Mouse (Mus musculus) neural tube, embryonic 11.5 days (tissue): ENCODE data around the gene Npnt. TPM values are rescaled to one million over a fixed set of nuclear protein-coding genes. Genes with fewer than 3 reads are reported as not detected.

ENCODE experiments used
- ATAC-seq: fragments of 200-750 bp; cut with Nextera tagmentation; 2 replicates; pipeline ENCODE4 v1.8.0; 2017; ENCODE audit warnings: moderate number of reproducible peaks, mild to moderate bottlenecking, moderate TSS enrichment, moderate library complexity; ENCODE audit not compliant: insufficient read depth, low FRiP score, low TSS enrichment
- DNase-seq: peaks from one replicate; pipeline ENCODE4 v3.0.0-alpha.2; 2015; ENCODE audit warnings: low spot score
- H3K27ac ChIP-seq: fragments of 300-500 bp; sonication (generic); 2 replicates; pipeline ENCODE4 v1.5.1; 2014; ENCODE audit warnings: low read depth, mild to moderate bottlenecking, low read length
- H3K27me3 ChIP-seq: fragments of 300-500 bp; sonication (generic); 2 replicates; pipeline ENCODE4 v1.6.1; 2014; ENCODE audit warnings: mild to moderate bottlenecking, low read length, mixed read lengths; ENCODE audit not compliant: control insufficient read depth, insufficient read depth
- H3K36me3 ChIP-seq: fragments of 300-500 bp; sonication (generic); 2 replicates; pipeline ENCODE4 v1.6.1; 2014; ENCODE audit warnings: mild to moderate bottlenecking, low read length, moderate library complexity, mixed read lengths; ENCODE audit not compliant: control insufficient read depth, insufficient read depth
- H3K4me1 ChIP-seq: fragments of 300-500 bp; sonication (generic); 2 replicates; pipeline ENCODE4 v1.6.1; 2014; ENCODE audit warnings: low read length, mixed read lengths; ENCODE audit not compliant: control insufficient read depth, insufficient read depth
- H3K4me2 ChIP-seq: fragments of 300-500 bp; sonication (generic); 2 replicates; pipeline ENCODE4 v1.6.1; 2014; ENCODE audit warnings: low read depth, mild to moderate bottlenecking, moderate library complexity
- H3K4me3 ChIP-seq: fragments of 300-500 bp; sonication (generic); 2 replicates; pipeline ENCODE4 v1.5.1; 2014; ENCODE audit warnings: low read depth, low read length
- H3K9ac ChIP-seq: fragments of 300-500 bp; sonication (generic); 2 replicates; pipeline ENCODE4 v1.6.1; 2014; ENCODE audit warnings: mild to moderate bottlenecking, low read length
- H3K9me3 ChIP-seq: fragments of 300-500 bp; sonication (generic); 2 replicates; pipeline ENCODE4 v1.6.1; 2016; ENCODE audit warnings: low read length; ENCODE audit not compliant: control insufficient read depth
- WGBS: fragments of 180-500 bp; shearing (Covaris S2); extraction: QIAGEN DNeasy Blood & Tissue Kit; methylation state at CpG from one replicate; pipeline ENCODE4 v1.1.7; 2014; 5-methylcytosine and 5-hydroxymethylcytosine counted together
- polyA plus RNA-seq: library from polyadenylated mRNA; unstranded; fragments of >200 nt; fragmentation: Nextera tagmentation; extraction: Ambion mirVana; gene quantifications from 2 replicates; pipeline ENCODE4 v1.2.1, GENCODE M21; 2014

Npnt gene
- polyA plus RNA-seq, 1 experiment from 2014 or later, result 8.6 TPM

DNA sequence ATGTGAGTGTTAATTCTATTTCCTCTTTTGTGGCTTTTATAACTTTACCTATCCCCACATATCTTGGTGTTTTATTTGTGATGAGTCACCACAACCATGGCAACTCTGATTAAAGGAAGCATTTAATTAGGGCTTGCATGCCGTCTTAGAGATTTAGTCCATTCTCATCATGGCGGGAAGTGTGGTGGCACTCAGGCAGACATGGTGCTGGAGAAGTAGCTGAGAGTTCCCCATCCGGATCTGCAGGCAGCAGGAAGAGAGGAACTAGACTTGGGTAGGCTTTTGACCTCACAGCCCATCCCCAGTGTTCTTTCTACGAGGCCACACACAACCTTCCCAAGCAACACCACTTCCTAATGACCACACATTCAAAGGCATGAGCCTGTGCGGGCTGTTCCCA is 16.2 kb upstream of the Npnt start:
- no peak overlapping the region for H3K27ac ChIP-seq
- H3K9ac ChIP-seq, result no peak overlapping the region
- no peaks in the 10 kb centered on the region for H3K36me3 ChIP-seq
- H3K4me1 ChIP-seq, result no peaks in the 10 kb centered on the region
- H3K4me3 ChIP-seq, result no peak overlapping the region
- 89% methylated on average over 5 of the region's 5 CpGs for WGBS
- H3K4me2 ChIP-seq, result no peak overlapping the region
- H3K27me3 ChIP-seq, result no peaks in the 10 kb centered on the region
- ATAC-seq (no peak), DNase-seq (no peak)
- no peaks in the 10 kb centered on the region for H3K9me3 ChIP-seq

DNA sequence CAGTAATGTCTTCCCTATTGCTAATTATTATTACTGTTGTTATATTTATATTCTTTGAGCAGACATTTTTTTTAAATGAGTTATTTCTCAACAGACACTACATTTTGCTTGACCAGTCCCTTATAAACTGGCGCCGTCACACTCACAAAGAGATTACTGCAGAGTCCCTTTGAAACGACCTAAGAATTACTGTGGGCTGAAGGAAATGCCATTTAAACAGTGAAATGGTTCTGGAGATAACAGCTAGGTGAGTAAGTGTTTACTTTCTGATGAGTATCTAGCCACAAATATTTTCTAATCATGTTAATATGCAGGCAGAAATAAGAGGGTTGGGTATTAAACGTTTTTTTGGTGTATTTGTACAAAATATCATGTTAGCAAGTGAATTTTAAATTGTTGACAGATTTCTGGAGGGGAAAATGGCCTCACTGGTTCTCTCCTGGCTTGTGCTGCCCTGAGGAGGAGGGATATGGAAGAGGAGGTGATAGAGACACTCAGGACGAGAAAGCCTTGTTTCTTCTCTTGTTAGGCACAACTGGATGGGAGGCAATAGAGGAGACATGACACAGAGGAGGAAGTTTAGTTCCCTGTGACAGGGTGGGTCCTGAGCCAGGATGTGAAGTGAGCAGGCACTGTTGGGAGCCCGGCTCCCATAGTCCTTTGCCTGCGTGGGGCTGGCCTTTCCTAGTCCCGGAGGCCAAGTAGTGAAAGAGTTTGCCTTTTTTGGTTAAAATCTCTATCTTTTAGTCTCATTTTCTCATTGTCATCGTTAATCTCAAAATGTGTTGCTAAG is 14.8 kb upstream of the Npnt start:
- DNase-seq (no peak), ATAC-seq (no peak)
- no peak overlapping the region for H3K27ac ChIP-seq
- H3K4me1 ChIP-seq, result no peaks in the 10 kb centered on the region
- H3K4me2 ChIP-seq, result no peak overlapping the region
- H3K9ac ChIP-seq, result no peak overlapping the region
- no peaks in the 10 kb centered on the region for H3K36me3 ChIP-seq
- no peaks in the 10 kb centered on the region for H3K27me3 ChIP-seq
- H3K4me3 ChIP-seq, result no peak overlapping the region
- 79% methylated on average over 9 of the region's 9 CpGs for WGBS
- no peaks in the 10 kb centered on the region for H3K9me3 ChIP-seq

DNA sequence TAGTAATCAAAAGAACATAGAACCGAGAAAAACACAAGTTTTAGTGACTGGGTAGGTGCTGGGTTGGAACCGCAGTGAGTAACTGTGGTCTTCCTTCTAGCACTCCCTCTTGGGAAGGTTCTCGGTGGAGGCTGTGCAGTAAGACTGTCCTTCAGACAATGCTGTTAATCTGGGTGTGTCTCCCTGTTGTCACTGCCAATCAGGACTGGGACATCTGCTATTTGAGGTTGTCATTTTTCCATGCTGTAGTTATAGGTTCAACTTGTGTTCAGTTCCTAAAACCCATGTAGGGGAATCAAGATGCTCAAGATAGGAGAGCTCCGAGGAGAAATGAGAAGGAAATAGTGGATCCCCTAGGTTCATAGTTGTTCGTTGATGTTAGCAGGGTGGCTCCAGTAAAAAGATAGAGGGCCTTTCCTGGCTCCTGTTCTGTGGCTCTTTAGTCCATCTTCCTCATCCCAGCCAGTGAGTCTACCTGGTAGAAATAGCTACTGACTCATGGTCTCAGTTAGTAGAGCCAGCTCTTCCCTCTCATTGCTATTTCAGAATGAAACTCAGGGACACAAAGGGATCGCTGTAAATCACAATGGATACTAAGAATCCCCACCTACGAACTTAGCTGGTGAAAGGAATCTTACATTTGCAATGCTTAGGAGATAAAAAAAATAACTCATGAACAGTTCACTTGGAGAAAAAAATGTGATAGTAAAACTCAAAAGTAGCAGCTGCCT is 12.7 kb upstream of the Npnt start:
- WGBS, result 91% methylated on average over 7 of the region's 7 CpGs
- H3K36me3 ChIP-seq, result no peaks in the 10 kb centered on the region
- DNase-seq (no peak), ATAC-seq (no peak)
- H3K9me3 ChIP-seq, result no peaks in the 10 kb centered on the region
- no peak overlapping the region for H3K4me2 ChIP-seq
- H3K27me3 ChIP-seq, result no peaks in the 10 kb centered on the region
- H3K9ac ChIP-seq, result no peak overlapping the region
- no peaks in the 10 kb centered on the region for H3K4me1 ChIP-seq
- H3K27ac ChIP-seq, result no peak overlapping the region
- no peak overlapping the region for H3K4me3 ChIP-seq

DNA sequence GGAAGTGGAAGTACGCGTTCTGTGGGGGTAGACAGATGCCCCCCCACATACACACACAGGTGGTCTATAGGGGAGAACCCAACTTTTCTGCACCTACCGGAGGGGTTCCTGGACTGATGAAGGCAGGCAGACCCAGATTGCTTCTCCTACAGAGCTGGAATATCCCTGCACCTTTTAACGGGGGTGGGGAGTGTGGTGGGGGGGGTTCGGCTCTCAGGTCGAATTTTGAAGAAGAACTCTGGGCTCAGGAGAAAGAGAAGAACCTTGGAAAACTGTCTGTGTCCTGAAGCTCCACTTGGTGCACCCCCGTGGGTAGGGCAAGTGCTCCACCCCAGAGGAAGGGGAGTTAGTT is 414 bp upstream of the Npnt start:
- ATAC-seq, result no peak
- H3K27ac ChIP-seq, result no peak overlapping the region

DNA sequence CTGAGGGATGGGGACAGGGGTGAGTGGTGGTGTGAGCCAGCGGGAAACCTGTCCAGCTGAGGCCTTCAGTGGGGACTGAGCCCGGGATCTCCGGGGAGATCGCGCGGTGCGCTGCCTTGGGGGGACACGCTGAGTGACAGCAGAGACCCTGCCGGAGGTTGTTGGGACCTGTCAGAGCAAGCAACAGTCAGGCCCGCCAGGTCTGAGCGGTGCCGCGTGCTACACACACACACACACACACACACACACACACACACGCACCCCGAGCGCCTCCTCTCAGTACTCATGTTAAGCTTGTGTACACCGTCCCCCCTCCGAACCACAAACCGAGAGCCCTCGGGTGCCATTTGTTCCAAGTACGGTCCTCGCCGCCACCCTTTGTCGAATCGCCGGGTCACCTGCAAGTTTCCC is 706 bp downstream of the Npnt start:
- Histone ChIP-seq H3K36me3 (no peaks in the 10 kb centered on the region), H3K9me3 (no peaks in the 10 kb centered on the region), H3K4me3 (peak overlapping the region; percentile 63), H3K27me3 (peaks cover 7% of the 10 kb centered on the region), H3K4me1 (no peaks in the 10 kb centered on the region; the same call in 1 of the 2 replicates), H3K9ac (peak overlapping the region; percentile 57), H3K27ac (no peak overlapping the region), H3K4me2 (peak overlapping the region; percentile 96)
- 0% methylated on average over 26 of the region's 26 CpGs for WGBS
- DNase-seq, result peak; percentile 38
- ATAC-seq, result peak; percentile 77

More for the DNA sequence above, 414 bp upstream of the Npnt start:
- Histone ChIP-seq H3K36me3 (no peaks in the 10 kb centered on the region), H3K27me3 (peaks cover 7% of the 10 kb centered on the region), H3K9ac (peak overlapping the region; percentile 57), H3K9me3 (no peaks in the 10 kb centered on the region), H3K4me1 (no peaks in the 10 kb centered on the region; the same call in 1 of the 2 replicates), H3K4me3 (peak overlapping the region; percentile 63), H3K4me2 (peak overlapping the region; percentile 96)
- DNase-seq, result no peak
- 5% methylated on average over 7 of the region's 7 CpGs for WGBS

DNA sequence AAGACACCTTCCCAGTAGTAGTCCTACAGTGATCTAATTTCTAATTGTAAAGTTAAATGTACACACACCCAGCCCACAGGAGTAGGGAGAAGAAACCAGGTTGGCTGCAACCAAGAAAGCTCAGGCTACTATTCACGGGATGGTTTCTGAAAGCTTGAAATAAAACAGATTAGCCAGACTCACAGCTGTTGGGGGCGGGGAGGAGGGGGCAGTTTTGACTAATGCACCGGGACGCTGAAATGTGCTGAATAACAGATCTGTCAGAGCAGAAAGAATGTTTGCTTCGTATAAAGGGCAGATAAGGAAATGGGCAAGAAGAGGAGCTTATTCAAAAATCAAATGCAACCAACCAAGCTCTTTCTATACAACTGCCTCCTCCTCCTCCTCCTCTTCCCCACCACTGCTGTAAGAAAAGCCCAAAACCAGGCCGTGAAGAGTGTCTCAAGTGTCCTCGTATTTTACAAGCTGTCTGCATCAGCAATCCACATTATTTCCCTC is 1.7 kb downstream of the Npnt start:
- Histone ChIP-seq H3K4me2 (no peak overlapping the region), H3K4me3 (no peak overlapping the region), H3K36me3 (no peaks in the 10 kb centered on the region), H3K9me3 (no peaks in the 10 kb centered on the region), H3K27me3 (peaks cover 7% of the 10 kb centered on the region), H3K9ac (no peak overlapping the region), H3K4me1 (no peaks in the 10 kb centered on the region; the same call in 1 of the 2 replicates), H3K27ac (no peak overlapping the region)
- WGBS, result 24% methylated on average over 7 of the region's 7 CpGs
- DNase-seq (no peak), ATAC-seq (no peak)

DNA sequence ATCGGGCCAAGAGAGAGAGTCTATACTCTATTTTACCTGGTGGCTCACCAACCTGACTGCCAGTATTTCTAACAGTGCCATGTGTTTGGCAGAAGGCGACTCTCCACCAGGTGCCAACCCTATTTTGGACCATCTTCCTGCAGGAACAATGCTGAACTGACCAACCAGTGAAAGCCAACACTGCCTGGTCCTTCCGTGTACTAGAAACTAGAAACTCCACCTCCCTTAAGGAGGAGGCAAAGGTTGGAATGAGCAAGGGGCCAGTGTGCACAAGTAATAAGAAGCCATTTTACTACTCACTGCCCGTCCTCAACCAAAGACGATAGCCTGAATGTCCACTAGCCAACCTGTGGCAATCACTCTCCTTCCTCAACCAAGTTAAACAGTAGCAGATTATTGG is 4.0 kb downstream of the Npnt start:
- H3K4me2 ChIP-seq, result no peak overlapping the region
- H3K27ac ChIP-seq, result no peak overlapping the region
- no peak overlapping the region for H3K4me3 ChIP-seq
- DNase-seq (no peak), ATAC-seq (no peak)
- no peaks in the 10 kb centered on the region for H3K9me3 ChIP-seq
- H3K36me3 ChIP-seq, result no peaks in the 10 kb centered on the region
- peaks cover 7% of the 10 kb centered on the region for H3K27me3 ChIP-seq
- H3K4me1 ChIP-seq, result no peaks in the 10 kb centered on the region; the same call in 1 of the 2 replicates
- 89% methylated on average over 5 of the region's 5 CpGs for WGBS
- H3K9ac ChIP-seq, result no peak overlapping the region

DNA sequence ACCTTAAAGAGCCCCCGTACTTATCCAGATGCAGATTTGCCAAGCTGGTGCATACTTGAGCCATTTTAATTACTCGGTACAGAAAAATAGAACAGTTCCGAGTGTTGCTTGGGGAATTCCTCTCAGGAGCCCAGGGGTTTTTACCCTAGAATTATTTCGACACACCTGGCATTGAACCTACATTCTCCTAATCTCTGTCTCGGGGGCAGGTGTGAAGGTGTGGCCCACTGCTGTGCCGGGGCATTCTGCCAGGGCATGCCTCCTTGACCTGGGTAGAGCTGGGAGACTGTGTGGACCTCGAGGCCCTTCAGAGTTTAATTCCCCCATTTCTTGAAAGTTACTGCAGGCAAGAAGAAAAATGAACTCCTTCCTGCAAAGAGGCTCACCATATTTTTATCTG is 4.4 kb downstream of the Npnt start:
- Histone ChIP-seq H3K36me3 (no peaks in the 10 kb centered on the region), H3K4me3 (no peak overlapping the region), H3K27me3 (peaks cover 7% of the 10 kb centered on the region), H3K9ac (no peak overlapping the region), H3K9me3 (no peaks in the 10 kb centered on the region), H3K4me1 (no peaks in the 10 kb centered on the region; the same call in 1 of the 2 replicates), H3K4me2 (no peak overlapping the region), H3K27ac (no peak overlapping the region)
- DNase-seq (no peak), ATAC-seq (no peak)
- 87% methylated on average over 7 of the region's 7 CpGs for WGBS
